ENCODE assay signal across 8 mouse cellular contexts in the genomic region with DNA sequence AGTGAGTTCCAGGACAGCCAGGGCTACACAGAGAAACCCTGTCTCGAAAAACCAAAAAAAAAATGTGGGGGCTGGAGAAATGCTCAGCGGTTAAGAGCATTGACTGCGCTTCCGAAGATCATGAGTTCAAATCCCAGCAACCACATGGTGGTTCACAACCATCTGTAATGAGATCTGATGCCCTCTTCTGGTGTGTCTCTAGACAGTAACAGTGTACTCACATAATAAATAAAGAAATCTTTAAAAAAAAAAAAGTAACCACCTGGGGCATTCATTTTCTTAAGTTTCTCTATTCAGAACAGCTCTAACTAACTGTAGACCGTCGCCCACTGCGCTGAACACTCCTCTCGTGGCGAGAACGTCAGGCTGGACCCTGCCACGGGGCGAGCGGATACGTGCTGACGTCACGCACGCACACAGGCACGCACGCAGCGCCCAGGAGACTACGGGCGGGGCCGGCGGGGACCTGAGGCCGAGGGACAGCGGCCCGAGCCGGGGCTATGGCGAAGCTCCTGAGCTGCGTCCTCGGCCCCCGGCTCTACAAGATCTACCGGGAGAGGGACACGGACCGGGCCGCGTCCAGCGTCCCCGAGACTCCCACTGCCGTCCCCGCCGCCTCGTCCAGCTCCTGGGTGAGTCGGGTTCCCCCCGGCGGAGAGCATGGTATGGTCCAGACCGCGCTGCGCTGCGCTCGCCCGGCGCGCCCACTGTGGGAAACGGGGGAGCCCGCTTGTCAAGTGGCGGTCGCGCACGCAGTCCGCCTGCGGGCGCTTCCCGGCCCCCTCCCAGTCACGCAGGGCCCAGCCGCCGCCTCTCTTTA. TPM values are rescaled to one million over a fixed set of nuclear protein-coding genes. Genes with fewer than 3 reads are reported as not detected.
DNase-seq lines count a peak whose midpoint lies in the region; ATAC-seq lines count a peak whose summit lies in the region.

A gene (plus strand): TSS at position 439 of the 820 bp plus-strand sequence.

- H3K4me1 ChIP-seq in hindbrain, embryonic 16.5 days (ENCODE audit: control insufficient read depth, insufficient read depth, low read depth, low read length) = peaks cover 8% of the 10 kb centered on the region

- peak; percentile 90 for DNase-seq in T-cell, adult 2 months (ENCODE audit: low spot score)
- DNase-seq in cerebellum, postnatal 36 days = peak; percentile 94 to 95
- peak; percentile 94 for DNase-seq in gastrocnemius, adult 18-20 months (ENCODE audit: low spot score)
- peak; percentile 92 to 96 for DNase-seq in left cerebral cortex, adult 18-20 months (ENCODE audit: low spot score in 2 of 2)
- peak; percentile 97 for DNase-seq in right cerebral cortex, adult 18-20 months
- peak; percentile 72 for DNase-seq in urinary bladder, postnatal 10 days (ENCODE audit: low spot score)

- no peaks in the 10 kb centered on the region for H3K9me3 ChIP-seq in hindbrain, embryonic 16.5 days (ENCODE audit: control insufficient read depth, low read length)

- peak within 1 kb of the TSS; percentile 71 for H3K4me2 ChIP-seq in hindbrain, embryonic 16.5 days (ENCODE audit: low read length)

- H3K36me3 ChIP-seq in hindbrain, embryonic 16.5 days (ENCODE audit: control insufficient read depth, insufficient read depth, low read length) = peaks cover 14% of the 10 kb centered on the region
- peaks cover 25% of the 10 kb centered on the region for H3K36me3 ChIP-seq in macrophage (ENCODE audit: inconsistent target)

- H3K9ac ChIP-seq in hindbrain, embryonic 16.5 days (ENCODE audit: low read depth, low read length) = peak within 1 kb of the TSS; percentile 95

- H3K27ac ChIP-seq in hindbrain, embryonic 16.5 days (ENCODE audit: low read depth, low read length) = peak within 1 kb of the TSS; percentile 99
- H3K27ac ChIP-seq in macrophage = peak within 1 kb of the TSS; percentile 47

- WGBS in hindbrain, embryonic 16.5 days = 5% methylated on average over 38 of the region's 67 CpGs
- 3% methylated on average over 66 of the region's 67 CpGs for WGBS in macrophage (ENCODE audit: missing documents)

- H3K79me2 ChIP-seq in macrophage (ENCODE audit: inconsistent target) = peaks cover 13% of the 10 kb centered on the region; the same call in 1 of the 2 replicates

- ATAC-seq in hindbrain, embryonic 16.5 days = peak; percentile 98

- 0 out of 2 replicates have a peak, but pooled peaks cover 2% of the 10 kb centered on the region for H3K27me3 ChIP-seq in hindbrain, embryonic 16.5 days (replicated peaks; ENCODE audit: control insufficient read depth, insufficient read depth, low read length)

- H3K4me3 ChIP-seq in hindbrain, embryonic 16.5 days (ENCODE audit: low read length) = peak within 1 kb of the TSS; percentile 68
- peak within 1 kb of the TSS; percentile 68 for H3K4me3 ChIP-seq in macrophage (ENCODE audit: inconsistent target)

RNA-seq across cellular contexts. Expression of the gene that starts here (rescaled TPM):
- total RNA-seq in gastrocnemius, adult 18-20 months (2021) = 10 to 100 TPM; 85.3 to 87.7 TPM
- polyA plus RNA-seq in hindbrain, embryonic 16.5 days (2015; fragmentation: Nextera tagmentation; extraction: Ambion mirVana) = 113 and 115 TPM in 2 replicates
- total RNA-seq in left cerebral cortex, adult 18-20 months (2021) = 100 to 1,000 TPM; 115 to 120 TPM
- total RNA-seq in macrophage (2018; cell fraction: chromatin; rRNA removed) = 100 to 1,000 TPM in 14 of 26 experiments, 10 to 100 TPM in 12; 33.8 to 282 (median 106) TPM
- total RNA-seq in macrophage (2018; cell fraction: cytosol; rRNA removed) = 10 to 100 TPM; 38.8 to 61.1 (median 50.8) TPM
- total RNA-seq in macrophage (2018; cell fraction: nucleus; rRNA removed) = 100 to 1,000 TPM in 2 of 26 experiments, 10 to 100 TPM in 24; 38.9 to 173 (median 67.8) TPM
- 33.9 to 63.2 TPM (median 53.2 TPM) in 3 replicates for polyA plus RNA-seq in macrophage (2018)

Comparison
In these comparisons a context has a peak if more than half of its experiments do, and no peak if none do; other contexts are left out.
1. Peak in every context shown above with its lines: DNase-seq, ATAC-seq, H3K4me3 ChIP-seq and H3K27ac ChIP-seq.